Mouse (Mus musculus) lung, postnatal 0 days (tissue): ENCODE data around the gene Slc39a8.

Experiments
- CTCF ChIP-seq: IDR thresholded peaks from 2 replicates; pipeline ENCODE4 v1.5.1; 2016; ENCODE audit warnings: antibody characterized with exemption, mild to moderate bottlenecking
- EP300 ChIP-seq: IDR thresholded peaks from 2 replicates; pipeline ENCODE4 v1.6.1; 2016; ENCODE audit warnings: antibody characterized with exemption, mild to moderate bottlenecking, control low read depth

- TF ChIP-seq CTCF = no peak
- no peak for TF ChIP-seq EP300
Measured at GRCm38 (mm10) chr3:135834988-135835387, 9.9 kb downstream of the Slc39a8 start.
